Mouse (Mus musculus) ES-E14 (cell line): Measurements from ENCODE around the gene Ybx2. TPM values are rescaled to one million over a fixed set of nuclear protein-coding genes. Genes with fewer than 3 reads are reported as not detected.
A peak's percentile ranks its signal among the peaks of the same experiment; 100 is the strongest.

Experiments
- DNase-seq: peaks from one replicate; pipeline ENCODE4 v3.0.0-alpha.2; 2013; ENCODE audit warnings: low read depth, low spot score
- H3K27ac ChIP-seq: 2 replicates; pipeline ENCODE4 v1.5.1; 2012; ENCODE audit warnings: low read depth, mild to moderate bottlenecking, low read length, moderate library complexity, mixed read lengths; ENCODE audit not compliant: poor library complexity, insufficient read depth, severe bottlenecking
- H3K36me3 ChIP-seq: 2 replicates; pipeline ENCODE4 v1.6.1; 2012; ENCODE audit warnings: mild to moderate bottlenecking, low read length, moderate library complexity, mixed read lengths; ENCODE audit not compliant: control insufficient read depth, poor library complexity, insufficient read depth, severe bottlenecking
- H3K4me1 ChIP-seq, 2 experiments: fragments of 150-350 bp in 1 of 2; sonication (generic) in 1 of 2; 2 replicates each; pipeline ENCODE4 v1.6.1; 2012; ENCODE audit warnings: low read length in 2 of 2, mild to moderate bottlenecking in 1 of 2, mixed read lengths in 1 of 2; ENCODE audit not compliant: control insufficient read depth in 2 of 2, insufficient read depth in 2 of 2, poor library complexity in 1 of 2
- H3K4me3 ChIP-seq, 2 experiments: fragments of 150-350 bp in 1 of 2; sonication (generic) in 1 of 2; 2 replicates each; pipeline ENCODE4 v1.5.1; 2012; ENCODE audit warnings: low read length in 2 of 2, low read depth in 1 of 2, mild to moderate bottlenecking in 1 of 2, mixed read lengths in 1 of 2; ENCODE audit not compliant: insufficient read depth in 1 of 2, poor library complexity in 1 of 2, severe bottlenecking in 1 of 2
- H3K9ac ChIP-seq: 2 replicates; pipeline ENCODE4 v1.6.1; 2012; ENCODE audit warnings: low read depth, mild to moderate bottlenecking, low read length, mixed read lengths; ENCODE audit not compliant: poor library complexity, insufficient read depth, severe bottlenecking
- H3K9me3 ChIP-seq: fragments of 150-350 bp; sonication (generic); 2 replicates; pipeline ENCODE4 v1.6.1; 2012; ENCODE audit warnings: low read depth, mild to moderate bottlenecking, low read length; ENCODE audit not compliant: control insufficient read depth, insufficient read depth
- CHD2 ChIP-seq: IDR thresholded peaks from 2 replicates; pipeline ENCODE4 v1.6.1; 2014; ENCODE audit warnings: mild to moderate bottlenecking, low read depth, low read length, inconsistent platforms
- HCFC1 ChIP-seq: IDR thresholded peaks from 2 replicates; pipeline ENCODE4 v1.6.1; 2012; ENCODE audit warnings: low read length, inconsistent platforms, borderline replicate concordance; ENCODE audit not compliant: insufficient read depth
- MAFK ChIP-seq: IDR thresholded peaks from 2 replicates; pipeline ENCODE4 v1.6.1; 2014; ENCODE audit warnings: mild to moderate bottlenecking, low read depth, low read length, inconsistent platforms; ENCODE audit not compliant: insufficient read depth
- ZC3H11A ChIP-seq: IDR thresholded peaks from 2 replicates; pipeline ENCODE4 v1.6.1; 2012; ENCODE audit warnings: low read depth, mild to moderate bottlenecking, inconsistent platforms, low read length, borderline replicate concordance
- ZNF384 ChIP-seq: IDR thresholded peaks from 2 replicates; pipeline ENCODE4 v1.6.1; 2012; ENCODE audit warnings: low read depth, low read length, inconsistent platforms
- in situ Hi-C, 2 experiments: fragments of 600-800 bp; cut with MboI; formaldehyde crosslinking; loops; one replicate each; pipeline ENCODE4 v1.15.1; 2025; ENCODE audit warnings: low sequenced_read_pairs in 2 of 2, inconsistent platforms in 1 of 2; ENCODE audit not compliant: unreplicated experiment in 2 of 2
- total RNA-seq: library from RNA; depleted of rRNA; stranded (reverse); fragments of 300-350 nt; gene quantifications from 2 replicates; pipeline ENCODE4 v1.2.3, GENCODE M21; 2012

The Ybx2 gene
- total RNA-seq, 1 experiment = 3.9 TPM

DNA sequence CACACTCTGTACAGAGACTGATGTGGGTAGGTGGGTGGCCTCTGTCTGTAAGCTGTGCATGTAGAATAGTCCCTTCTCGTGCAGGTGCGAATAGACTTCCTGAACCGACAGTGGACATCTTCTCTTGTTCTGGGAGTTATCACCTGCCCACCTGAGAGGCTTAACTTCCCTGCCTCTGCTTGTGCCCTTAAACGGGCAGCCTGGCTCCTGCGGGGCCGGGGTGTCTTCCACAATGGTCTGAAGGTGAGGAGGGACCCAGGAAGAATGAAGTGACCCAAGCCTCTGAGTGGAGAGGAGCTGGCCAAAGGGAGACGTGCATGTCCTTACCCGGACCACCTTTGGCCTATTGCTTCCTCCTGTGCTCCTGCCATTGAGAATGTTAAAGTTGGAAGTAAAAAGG, 25.4 kb upstream of the Ybx2 start:
- H3K9ac ChIP-seq = no peak overlapping the region
- TF ChIP-seq ZC3H11A = no peak
- no peak overlapping the region for H3K27ac ChIP-seq
- no peak overlapping the region for H3K4me3 ChIP-seq
- peaks cover 62% of the 10 kb centered on the region for H3K36me3 ChIP-seq
- H3K9me3 ChIP-seq = no peaks in the 10 kb centered on the region
- peaks cover 0 to 3% of the 10 kb centered on the region in 2 experiments; a peak in 1 of 4 replicates for H3K4me1 ChIP-seq
- DNase-seq = no peak
- in situ Hi-C loops = no loop called here

DNA sequence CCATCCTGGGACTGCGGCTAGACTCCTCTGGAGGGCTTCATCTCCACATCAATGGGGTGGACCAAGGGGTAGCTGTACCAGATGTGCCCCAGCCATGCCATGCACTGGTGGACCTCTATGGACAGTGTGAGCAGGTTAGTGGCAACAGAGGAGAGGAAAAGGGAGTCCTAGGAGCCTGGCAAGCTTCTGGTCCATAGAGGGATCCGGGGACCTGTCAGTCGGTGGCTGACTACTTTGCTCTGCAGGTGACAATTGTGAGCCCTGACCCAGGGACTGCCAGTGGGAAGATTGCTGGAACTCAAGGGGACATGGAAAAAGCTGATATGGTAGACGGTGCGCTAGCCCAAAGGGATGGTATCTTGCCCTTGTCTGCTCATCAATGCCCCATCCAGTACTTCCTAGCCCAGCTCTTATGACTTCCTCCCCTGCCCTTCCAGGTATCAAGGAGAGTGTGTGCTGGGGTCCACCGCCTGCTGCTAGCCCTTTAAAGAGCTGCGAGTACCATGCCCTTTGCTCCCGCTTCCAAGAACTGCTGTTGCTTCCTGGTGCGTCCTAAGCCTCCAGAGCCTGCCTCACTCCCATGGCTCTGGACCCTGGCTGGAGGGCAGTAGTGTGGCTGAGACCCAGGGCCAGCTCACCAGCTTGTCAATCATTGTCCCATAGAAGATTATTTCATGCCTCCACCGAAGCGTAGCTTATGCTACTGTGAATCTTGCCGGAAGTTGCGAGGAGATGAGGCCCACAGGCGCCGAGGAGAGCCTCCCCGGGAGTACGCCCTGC, 24.6 kb upstream of the Ybx2 start:
- TF ChIP-seq ZNF384 = no peak
- no peak for TF ChIP-seq CHD2
- TF ChIP-seq HCFC1 = no peak
- no peak for TF ChIP-seq ZC3H11A
- TF ChIP-seq MAFK = no peak
- no peak for DNase-seq
- no peak overlapping the region for H3K27ac ChIP-seq
- peaks cover 59% of the 10 kb centered on the region for H3K36me3 ChIP-seq
- H3K4me3 ChIP-seq = no peak overlapping the region
- H3K9ac ChIP-seq = no peak overlapping the region
- peaks cover 0 to 7% of the 10 kb centered on the region in 2 experiments; a peak in 1 of 4 replicates for H3K4me1 ChIP-seq
- in situ Hi-C loops = no loop called here
- H3K9me3 ChIP-seq = no peaks in the 10 kb centered on the region

DNA sequence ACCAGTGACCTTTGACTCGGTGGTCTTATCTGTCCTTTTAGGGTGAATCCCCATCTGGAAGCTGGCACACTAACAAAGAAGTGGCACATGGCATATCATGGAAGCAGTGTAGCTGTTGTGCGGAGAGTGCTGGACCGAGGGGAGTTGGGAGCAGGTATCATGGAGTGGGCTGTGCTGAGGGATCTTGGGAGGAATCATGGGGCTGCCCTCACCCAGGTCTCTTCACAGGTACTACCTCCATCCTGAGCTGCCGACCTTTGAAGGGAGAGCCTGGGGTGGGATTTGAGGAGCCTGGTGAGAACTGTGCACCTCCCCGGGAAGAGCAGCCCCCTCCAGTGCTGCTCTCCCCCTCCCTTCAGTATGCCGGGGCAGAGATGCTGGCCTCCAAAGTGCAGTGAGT, 23.9 kb upstream of the Ybx2 start:
- H3K4me1 ChIP-seq = peaks cover 0 to 7% of the 10 kb centered on the region in 2 experiments; a peak in 1 of 4 replicates
- H3K36me3 ChIP-seq = peaks cover 59% of the 10 kb centered on the region
- no peaks in the 10 kb centered on the region for H3K9me3 ChIP-seq
- H3K27ac ChIP-seq = no peak overlapping the region
- TF ChIP-seq HCFC1 = no peak
- no peak for TF ChIP-seq MAFK
- no peak for TF ChIP-seq CHD2
- TF ChIP-seq ZC3H11A = no peak
- TF ChIP-seq ZNF384 = no peak
- no peak overlapping the region for H3K4me3 ChIP-seq
- no peak overlapping the region for H3K9ac ChIP-seq
- DNase-seq = no peak
- in situ Hi-C loops = no loop called here

DNA sequence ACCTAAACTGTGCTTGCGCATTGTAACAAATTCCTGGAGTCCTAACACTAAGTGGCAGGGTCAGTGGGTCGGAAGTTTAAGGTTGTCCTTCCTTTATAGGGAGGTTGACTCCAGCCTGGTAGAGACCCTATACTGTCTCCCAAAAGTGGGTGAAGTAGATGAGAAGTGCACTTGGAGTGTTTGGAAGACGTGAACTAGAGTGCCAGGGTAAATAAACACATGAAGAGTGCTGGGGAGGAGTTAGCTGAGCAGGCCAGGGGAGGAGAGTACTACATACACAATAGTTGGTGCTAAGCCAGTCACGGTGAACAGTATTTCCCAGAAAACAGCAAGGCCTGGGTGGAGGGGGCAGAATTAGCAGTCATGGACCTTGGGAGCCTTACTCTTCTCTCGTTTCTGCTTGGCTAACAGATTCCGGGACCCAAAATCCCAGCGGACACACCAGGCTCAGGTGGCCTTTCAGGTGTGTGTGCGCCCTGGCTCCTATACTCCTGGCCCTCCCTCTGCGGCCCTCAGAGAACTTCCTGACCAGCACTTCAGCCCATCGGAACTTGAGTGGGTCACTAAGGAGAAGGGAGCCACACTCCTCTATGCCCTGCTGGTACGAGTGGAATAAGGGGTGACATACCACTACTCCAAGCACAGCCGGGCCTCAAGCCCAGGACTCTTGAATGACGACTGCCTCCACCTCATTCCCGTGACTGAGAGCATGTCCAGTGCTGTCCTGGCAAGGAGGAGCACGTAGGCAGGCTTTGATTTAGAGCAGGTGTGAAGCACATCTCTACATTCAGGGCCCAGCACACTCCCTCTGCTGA, 22.7 kb upstream of the Ybx2 start:
- no peak for TF ChIP-seq HCFC1
- TF ChIP-seq ZC3H11A = no peak
- no peak for TF ChIP-seq CHD2
- Histone ChIP-seq H3K36me3 (peaks cover 66% of the 10 kb centered on the region), H3K4me3 (peak overlapping the region; percentile 80 to 87), H3K4me1 (peaks cover 0 to 10% of the 10 kb centered on the region in 2 experiments; a peak in 1 of 4 replicates), H3K27ac (peak overlapping the region; percentile 38; the same call in 1 of the 2 replicates), H3K9ac (peak overlapping the region; percentile 73), H3K9me3 (no peaks in the 10 kb centered on the region)
- in situ Hi-C loops = no loop called here
- no peak for DNase-seq
